Mouse (Mus musculus): Measurements from ENCODE around the gene Tmem168.

DNA sequence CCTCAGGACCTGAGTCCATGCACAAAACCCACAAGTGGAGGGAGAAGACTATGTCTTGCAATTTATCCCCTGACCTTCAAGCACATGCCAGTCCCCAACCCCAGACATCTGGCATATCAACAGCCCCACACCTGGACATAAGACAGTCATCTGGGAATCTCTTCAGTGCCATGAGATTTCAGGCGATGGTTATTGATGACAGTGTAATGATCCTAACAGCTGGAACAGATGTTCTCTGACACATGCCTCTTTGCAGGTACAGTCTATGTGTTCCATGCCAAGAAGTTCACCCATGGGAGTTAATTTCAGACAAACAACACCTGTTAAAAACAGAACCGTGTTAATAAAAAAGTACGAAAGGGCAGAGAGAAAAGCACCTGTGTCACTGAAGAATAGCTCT is 5.8 kb upstream of the Tmem168 start:
- TF ChIP-seq CTCF (IDR thresholded peaks at IDR 0.05; ENCODE audit: extremely low read depth, insufficient read length, insufficient replicate concordance, low read depth, low read length) = no peak
- TF ChIP-seq POLR2A (IDR thresholded peaks at IDR 0.05; ENCODE audit: low read depth, low read length) = no peak
